Mouse (Mus musculus): ENCODE results near the gene Rpl22l1.
"Not testable (repeated sequence)": the region's sequence is repeated elsewhere in the genome, so short reads cannot be mapped to it uniquely, and the experiment has no call there.

Gene Rpl22l1

GRCm38 (mm10) chr3:28841886-28842649 is 36.8 kb downstream of the Rpl22l1 start:
- DNase-seq (ENCODE audit: low spot score in 2 of 2): no peak

GRCm38 (mm10) chr3:28843231-28843630 is 38.0 kb downstream of the Rpl22l1 start:
- DNase-seq (ENCODE audit: low spot score in 2 of 2): no peak

GRCm38 (mm10) chr3:28847115-28847514 is 41.9 kb downstream of the Rpl22l1 start:
- DNase-seq (ENCODE audit: low spot score in 2 of 2): no peak

GRCm38 (mm10) chr3:28852174-28852573 is 46.9 kb downstream of the Rpl22l1 start:
- DNase-seq (ENCODE audit: low spot score in 2 of 2): not testable (repeated sequence)

Measured in thymus, postnatal 10 days (tissue).